Mouse (Mus musculus) megakaryocyte, embryonic 14.5 days (primary cell): Measurements from ENCODE around the gene Iba57.

Experiments
- FLI1 ChIP-seq: IDR thresholded peaks from 2 replicates; pipeline ENCODE4 v1.6.1; 2012; ENCODE audit warnings: low read length, inconsistent platforms, mixed read lengths
- GATA1 ChIP-seq: IDR thresholded peaks from 3 replicates; pipeline ENCODE4 v1.6.1; 2012; ENCODE audit warnings: mixed read lengths, low read length, inconsistent platforms, borderline replicate concordance

GRCm38 (mm10) chr11:59131348-59131919, 32.1 kb downstream of the Iba57 start:
- TF ChIP-seq GATA1 (no peak), FLI1 (no peak)
